Mouse (Mus musculus): Measurements from ENCODE around the gene Rassf3.

DNA sequence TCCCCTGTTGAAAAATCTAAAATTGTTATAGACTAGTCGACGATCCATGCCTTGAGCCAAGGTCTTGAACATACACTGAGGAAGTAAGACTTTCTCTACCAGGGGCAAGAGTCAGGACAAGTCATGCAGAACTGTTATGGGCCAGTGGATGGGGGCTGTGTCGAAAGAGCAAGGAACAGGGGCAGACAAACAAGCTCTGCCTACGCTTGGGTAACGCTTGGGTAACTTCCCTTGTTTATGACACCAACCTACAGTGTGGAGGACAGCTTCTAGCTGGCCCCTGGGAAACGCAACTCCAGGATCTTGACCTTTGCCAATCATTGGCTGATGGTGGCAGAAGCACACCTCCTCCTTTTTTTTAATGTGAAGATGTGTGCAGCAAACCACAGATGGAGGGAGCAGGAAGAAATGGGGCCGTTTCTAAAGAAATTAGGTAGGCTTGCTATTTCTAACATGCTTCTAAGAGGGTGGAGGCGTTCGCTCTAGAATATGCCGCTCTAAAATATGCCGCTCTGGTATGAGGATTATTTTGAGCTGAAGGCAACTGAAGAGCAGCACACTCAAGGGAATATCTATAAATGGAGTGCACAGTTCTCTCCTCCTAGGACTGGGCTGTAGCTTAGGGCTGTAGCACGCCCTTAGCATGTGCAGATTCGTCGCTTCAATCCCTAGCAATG lies 12.6 kb upstream of the Rassf3 start:
- TF ChIP-seq POLR2A (IDR thresholded peaks at IDR 0.05; ENCODE audit: control insufficient read depth, low read depth, low read length), result no peak
- TF ChIP-seq CTCF (IDR thresholded peaks at IDR 0.05; ENCODE audit: control insufficient read depth, insufficient read depth, insufficient replicate concordance, low read depth, low read length), result no peak
